Mouse (Mus musculus) liver, adult 2 months (tissue): ENCODE data around the gene Sept7. TPM values are rescaled to one million over a fixed set of nuclear protein-coding genes. Genes with fewer than 3 reads are reported as not detected.

Experiments used
- DNase-seq: peaks from one replicate; pipeline ENCODE4 v3.0.0-alpha.2; 2011; ENCODE audit warnings: low read depth, low spot score; ENCODE audit errors: extremely low read depth
- H3K27ac ChIP-seq: fragments of 200-500 bp; replicated peaks from 2 replicates; pipeline ENCODE4 v1.5.1; 2012; ENCODE audit warnings: low read depth, mild to moderate bottlenecking, control low read depth, inconsistent platforms, low read length; ENCODE audit not compliant: insufficient read depth
- H3K27me3 ChIP-seq: fragments of 200-500 bp; 2 replicates; pipeline ENCODE4 v1.6.1; 2012; ENCODE audit warnings: mild to moderate bottlenecking, moderate library complexity, low read length, inconsistent platforms; ENCODE audit not compliant: control insufficient read depth, insufficient read depth
- H3K36me3 ChIP-seq: fragments of 200-500 bp; 2 replicates; pipeline ENCODE4 v1.6.1; 2012; ENCODE audit warnings: low read length, inconsistent platforms; ENCODE audit not compliant: control insufficient read depth, insufficient read depth
- H3K4me1 ChIP-seq: fragments of 200-500 bp; 2 replicates; pipeline ENCODE4 v1.6.1; 2011; ENCODE audit warnings: low read length; ENCODE audit not compliant: control insufficient read depth, insufficient read depth
- H3K4me3 ChIP-seq: fragments of 200-500 bp; 2 replicates; pipeline ENCODE4 v1.5.1; 2011; ENCODE audit warnings: low read depth, mild to moderate bottlenecking, control low read depth, low read length, moderate library complexity; ENCODE audit not compliant: insufficient read depth
- H3K79me2 ChIP-seq: fragments of 200-500 bp; 2 replicates; pipeline ENCODE4 v1.6.1; 2012; ENCODE audit warnings: inconsistent platforms, mild to moderate bottlenecking, low read length, moderate library complexity; ENCODE audit not compliant: control insufficient read depth, insufficient read depth
- H3K9ac ChIP-seq: fragments of 200-500 bp; 2 replicates; pipeline ENCODE4 v1.6.1; 2012; ENCODE audit warnings: low read depth, mild to moderate bottlenecking, control low read depth, inconsistent platforms, low read length
- CTCF ChIP-seq: fragments of 200-500 bp; IDR thresholded peaks from 2 replicates; pipeline ENCODE4 v1.5.1; 2011; ENCODE audit warnings: low read depth, low read length, control low read depth
- POLR2A ChIP-seq: fragments of 200-500 bp; IDR thresholded peaks from 2 replicates; pipeline ENCODE4 v1.6.1; 2011; ENCODE audit warnings: low read length, control low read depth; ENCODE audit not compliant: insufficient read depth; ENCODE audit errors: extremely low read depth
- WGBS: fragments of 180-500 bp; shearing (Covaris S2); methylation state at CpG from one replicate; pipeline ENCODE4 v1.1.7; 2018; 5-methylcytosine and 5-hydroxymethylcytosine counted together
- polyA plus RNA-seq: library from polyadenylated mRNA; depleted of rRNA; stranded (reverse); fragments of >200 nt; gene quantifications from 2 replicates; pipeline ENCODE4 v1.2.3, GENCODE M21; 2012
- total RNA-seq: library from RNA; depleted of rRNA; stranded (reverse); fragments of >200 nt; gene quantifications from 2 replicates; pipeline ENCODE4 v1.2.3, GENCODE M21; 2014

Gene Sept7
- total and polyA plus RNA-seq, 2 experiments = 3.3 to 56.5 TPM

DNA sequence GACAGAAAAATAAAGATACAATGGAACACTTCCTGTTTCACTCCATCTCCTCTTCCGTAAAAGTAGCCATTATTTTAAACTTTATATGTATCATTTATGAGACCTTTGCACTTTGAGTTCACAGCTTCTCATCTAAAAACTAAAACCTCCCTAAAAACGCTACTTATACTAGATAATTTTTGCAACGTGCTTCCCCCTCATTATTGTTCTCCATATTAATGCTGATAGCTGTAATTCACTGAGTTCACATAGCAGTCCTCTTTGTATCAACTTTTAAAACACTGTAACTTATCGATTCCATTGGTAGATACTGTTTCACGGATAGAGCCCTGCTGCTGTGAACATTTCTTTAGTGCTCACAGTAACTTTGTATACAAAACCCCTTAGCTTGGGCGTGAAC is 1.1 kb upstream of the Sept7 start:
- no peak for DNase-seq
- H3K27ac ChIP-seq = peak overlapping the region; percentile 88
- TF ChIP-seq POLR2A (no peak), CTCF (no peak)
- H3K36me3 ChIP-seq = no peaks in the 10 kb centered on the region
- H3K4me1 ChIP-seq = peaks cover 4% of the 10 kb centered on the region
- peaks cover 7% of the 10 kb centered on the region; the same call in 1 of the 2 replicates for H3K79me2 ChIP-seq
- peak overlapping the region; percentile 81 for H3K9ac ChIP-seq
- WGBS = 3% methylated on average over 6 of the region's 6 CpGs
- H3K27me3 ChIP-seq = no peaks in the 10 kb centered on the region
- peak overlapping the region; percentile 78 for H3K4me3 ChIP-seq

DNA sequence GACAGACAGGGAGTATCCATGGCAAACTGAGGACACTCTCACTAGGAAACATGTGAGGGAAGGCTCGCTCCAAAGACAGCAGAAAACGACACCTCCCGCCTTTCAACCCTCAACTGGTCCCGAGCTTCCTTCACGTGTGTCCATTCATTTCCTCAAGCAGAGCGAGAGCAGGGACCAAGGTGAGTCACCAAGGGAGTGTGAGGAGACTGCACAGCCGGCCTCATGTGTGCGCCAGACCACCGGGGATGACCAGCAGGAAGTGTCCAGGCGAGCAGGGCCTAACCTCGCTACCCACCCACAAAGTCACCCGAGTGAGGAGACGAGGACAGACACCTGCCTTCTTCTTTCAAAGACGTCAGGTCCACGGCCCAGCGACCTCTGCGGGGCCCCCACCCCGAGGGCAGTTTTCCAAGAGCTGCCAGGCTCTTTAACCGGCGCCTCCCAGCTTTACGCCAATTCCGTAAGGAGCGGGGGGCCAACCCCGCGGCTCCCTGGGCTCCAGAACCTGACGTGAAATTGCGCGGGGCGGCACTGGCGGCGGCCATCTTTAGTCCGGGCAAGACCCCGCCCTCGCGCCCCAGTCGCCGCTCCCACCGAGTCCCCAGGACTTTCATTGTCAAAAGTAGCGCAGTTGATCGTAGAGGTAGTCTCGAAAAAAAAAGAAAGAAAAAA is 492 bp upstream of the Sept7 start:
- peaks cover 4% of the 10 kb centered on the region for H3K4me1 ChIP-seq
- WGBS = under 1% methylated on average over 41 of the region's 41 CpGs
- H3K27me3 ChIP-seq = no peaks in the 10 kb centered on the region
- H3K4me3 ChIP-seq = peak overlapping the region; percentile 78
- peak overlapping the region; percentile 81 for H3K9ac ChIP-seq
- TF ChIP-seq CTCF = no peak
- no peak for TF ChIP-seq POLR2A
- no peaks in the 10 kb centered on the region for H3K36me3 ChIP-seq
- H3K27ac ChIP-seq = peak overlapping the region; percentile 88
- peak; percentile 58 for DNase-seq
- H3K79me2 ChIP-seq = peaks cover 7% of the 10 kb centered on the region; the same call in 1 of the 2 replicates

DNA sequence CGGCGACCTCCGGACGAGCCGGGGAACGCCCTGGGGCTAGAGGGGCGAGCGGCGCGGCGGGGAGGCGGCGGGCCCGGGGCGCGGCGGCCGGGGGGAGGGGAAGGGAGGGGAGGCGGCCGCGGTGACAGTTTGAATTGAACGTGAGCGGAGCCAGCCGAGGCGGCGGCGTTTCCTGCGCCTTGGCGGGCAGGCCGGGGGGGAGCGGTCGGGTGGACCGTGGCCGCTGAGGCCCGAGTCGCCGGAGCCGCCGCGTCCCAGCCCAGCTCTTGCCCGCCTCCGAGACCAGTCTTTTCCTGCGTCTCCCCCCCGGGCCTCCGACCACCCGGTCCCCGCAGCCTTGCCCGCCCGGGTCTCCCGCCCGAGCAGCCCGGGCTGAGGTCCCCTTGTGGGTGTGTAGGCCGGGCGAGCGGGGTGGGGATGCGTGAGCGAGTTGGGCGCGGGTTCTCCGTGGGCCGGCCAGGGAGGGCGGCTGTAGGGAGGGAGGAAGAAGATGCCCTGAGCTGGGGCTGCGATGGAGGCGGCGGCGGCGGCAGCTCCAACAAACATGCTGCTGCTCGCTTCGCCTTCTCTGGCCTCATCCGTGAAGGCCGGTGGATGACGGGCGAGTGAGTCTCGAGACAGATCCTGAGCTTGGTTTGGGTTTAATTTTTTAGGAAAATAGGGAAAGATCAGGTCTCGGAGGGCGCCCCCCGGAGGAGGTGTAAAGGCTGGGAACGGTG is 679 bp downstream of the Sept7 start:
- H3K79me2 ChIP-seq = peaks cover 7% of the 10 kb centered on the region; the same call in 1 of the 2 replicates
- TF ChIP-seq POLR2A = no peak
- TF ChIP-seq CTCF = peak; percentile 54
- WGBS = under 1% methylated on average over 54 of the region's 78 CpGs
- H3K27ac ChIP-seq = peak overlapping the region; percentile 58
- H3K27me3 ChIP-seq = no peaks in the 10 kb centered on the region
- peaks cover 4% of the 10 kb centered on the region; the same call in 1 of the 2 replicates for H3K4me1 ChIP-seq
- H3K36me3 ChIP-seq = no peaks in the 10 kb centered on the region
- peak; percentile 22 for DNase-seq
- peak overlapping the region; percentile 93 for H3K4me3 ChIP-seq
- peak overlapping the region; percentile 76 for H3K9ac ChIP-seq

DNA sequence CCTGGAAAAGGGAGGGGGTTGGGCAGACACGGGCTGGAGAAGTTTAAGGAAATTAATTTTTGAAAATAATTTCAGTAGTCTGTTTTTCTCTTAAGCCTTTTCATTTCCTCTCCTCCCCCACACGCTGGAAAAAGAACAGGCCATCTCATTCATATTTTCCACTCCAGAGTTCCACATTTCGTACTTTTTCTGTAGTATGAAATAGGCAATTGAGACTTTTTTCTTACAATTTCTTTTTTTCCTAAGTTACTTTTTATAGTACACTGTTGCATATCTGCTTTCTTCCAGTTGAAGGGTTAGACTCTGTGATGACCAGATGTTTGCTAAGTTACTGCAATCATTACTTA is 1.2 kb downstream of the Sept7 start:
- Histone ChIP-seq H3K4me1 (peaks cover 4% of the 10 kb centered on the region; the same call in 1 of the 2 replicates), H3K36me3 (no peaks in the 10 kb centered on the region), H3K79me2 (peaks cover 7% of the 10 kb centered on the region; the same call in 1 of the 2 replicates), H3K27ac (peak overlapping the region; percentile 58; the same call in 1 of the 2 replicates), H3K4me3 (peak overlapping the region; percentile 93), H3K27me3 (no peaks in the 10 kb centered on the region), H3K9ac (no peak overlapping the region)
- WGBS = 7% methylated on average over 3 of the region's 3 CpGs
- TF ChIP-seq CTCF (no peak), POLR2A (no peak)
- no peak for DNase-seq

DNA sequence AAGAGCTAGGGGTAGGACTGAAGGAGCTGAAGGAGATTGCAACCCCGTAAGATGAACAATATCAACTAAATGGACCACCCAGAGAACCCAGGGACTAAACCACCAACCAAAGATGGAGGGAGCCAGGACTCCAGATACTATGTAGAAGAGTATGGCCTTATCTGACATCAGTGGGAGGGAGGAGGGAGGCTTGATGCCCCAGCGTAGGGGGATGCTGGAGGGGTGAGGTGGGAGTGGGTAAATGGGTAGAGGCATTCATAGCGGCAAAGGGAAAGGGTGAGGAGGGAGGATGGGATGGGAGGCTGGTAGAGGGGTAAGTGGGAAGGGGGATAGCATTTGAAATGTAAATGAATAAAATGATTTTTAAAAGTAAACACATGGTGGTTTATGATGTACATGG is 8.2 kb downstream of the Sept7 start:
- H3K9ac ChIP-seq = no peak overlapping the region
- H3K4me3 ChIP-seq = no peak overlapping the region
- no peak overlapping the region for H3K27ac ChIP-seq
- H3K36me3 ChIP-seq = peaks cover 3% of the 10 kb centered on the region; the same call in 1 of the 2 replicates
- 92% methylated on average over 3 of the region's 3 CpGs for WGBS
- H3K79me2 ChIP-seq = peaks cover 6% of the 10 kb centered on the region
- DNase-seq = no peak
- no peak for TF ChIP-seq CTCF
- TF ChIP-seq POLR2A = no peak
- H3K27me3 ChIP-seq = no peaks in the 10 kb centered on the region
- H3K4me1 ChIP-seq = peaks cover 2% of the 10 kb centered on the region; the same call in 1 of the 2 replicates

DNA sequence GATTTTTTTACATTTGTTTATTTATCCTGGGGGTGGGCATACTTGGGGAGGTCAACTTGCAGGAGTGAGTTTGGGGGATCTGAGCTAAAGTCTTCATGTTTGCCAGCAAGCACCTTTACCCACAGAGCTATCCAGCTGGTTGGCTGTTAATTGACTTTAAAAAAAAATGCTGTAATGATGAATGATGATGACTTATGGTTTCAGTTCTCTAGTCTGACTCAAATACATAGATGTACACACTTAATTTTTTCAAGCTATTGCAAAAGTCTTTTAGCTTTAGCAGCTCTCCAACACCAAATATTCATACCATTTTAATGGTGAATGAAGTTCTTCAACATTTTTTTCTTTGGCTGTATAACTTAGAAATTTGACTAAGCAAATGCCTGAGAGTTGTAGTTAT is 8.7 kb downstream of the Sept7 start:
- Histone ChIP-seq H3K9ac (no peak overlapping the region), H3K36me3 (peaks cover 6% of the 10 kb centered on the region), H3K27ac (no peak overlapping the region), H3K27me3 (no peaks in the 10 kb centered on the region), H3K79me2 (peaks cover 6% of the 10 kb centered on the region), H3K4me3 (no peak overlapping the region), H3K4me1 (peaks cover 2% of the 10 kb centered on the region; the same call in 1 of the 2 replicates)
- DNase-seq = no peak
- TF ChIP-seq CTCF (no peak), POLR2A (no peak)
